Mouse (Mus musculus): ENCODE results near the gene Olfr744.

- no peak for TF ChIP-seq POLR2A (IDR thresholded peaks at IDR 0.05; ENCODE audit: borderline replicate concordance, insufficient read depth, low read length)
- TF ChIP-seq CTCF (IDR thresholded peaks at IDR 0.05; ENCODE audit: borderline replicate concordance, insufficient read depth, low read depth, low read length) = no peak
These were observed 24.4 kb downstream of the Olfr744 start, which contains the start of gene Olfr745 for GRCm38 (mm10) chr14:50639088-50639487.
